Mouse (Mus musculus) hindbrain, embryonic 16.5 days (tissue): ENCODE measurements around the gene Stra6. TPM values are rescaled to one million over a fixed set of nuclear protein-coding genes. Genes with fewer than 3 reads are reported as not detected.

ENCODE experiments used
- ATAC-seq: fragments of 200-750 bp; cut with Nextera tagmentation; 2 replicates; pipeline ENCODE4 v1.8.0; 2017; ENCODE audit warnings: moderate TSS enrichment, moderate library complexity
- H3K27ac ChIP-seq: fragments of 300-500 bp; sonication (generic); 2 replicates; pipeline ENCODE4 v1.5.1; 2014; ENCODE audit warnings: low read depth, mild to moderate bottlenecking, control low read depth, low read length, moderate library complexity
- H3K27me3 ChIP-seq: fragments of 300-500 bp; sonication (generic); replicated peaks from 2 replicates; pipeline ENCODE4 v1.6.1; 2014; ENCODE audit warnings: low read length; ENCODE audit not compliant: control insufficient read depth, insufficient read depth
- H3K36me3 ChIP-seq: fragments of 300-500 bp; sonication (generic); 2 replicates; pipeline ENCODE4 v1.6.1; 2014; ENCODE audit warnings: mild to moderate bottlenecking, low read length, moderate library complexity, mixed read lengths; ENCODE audit not compliant: control insufficient read depth, insufficient read depth
- H3K4me1 ChIP-seq: fragments of 300-500 bp; sonication (generic); 2 replicates; pipeline ENCODE4 v1.6.1; 2014; ENCODE audit warnings: low read depth, low read length; ENCODE audit not compliant: control insufficient read depth, insufficient read depth
- H3K4me2 ChIP-seq: fragments of 300-500 bp; sonication (generic); 2 replicates; pipeline ENCODE4 v1.6.1; 2014; ENCODE audit warnings: mild to moderate bottlenecking, low read length, control low read depth, moderate library complexity
- H3K4me3 ChIP-seq: fragments of 300-500 bp; sonication (generic); 2 replicates; pipeline ENCODE4 v1.5.1; 2014; ENCODE audit warnings: mild to moderate bottlenecking, low read length, control low read depth, moderate library complexity
- H3K9ac ChIP-seq: fragments of 300-500 bp; sonication (generic); 2 replicates; pipeline ENCODE4 v1.6.1; 2014; ENCODE audit warnings: low read depth, mild to moderate bottlenecking, control low read depth, low read length, moderate library complexity
- H3K9me3 ChIP-seq: fragments of 300-500 bp; sonication (generic); 2 replicates; pipeline ENCODE4 v1.6.1; 2014; ENCODE audit warnings: mild to moderate bottlenecking, low read length, moderate library complexity; ENCODE audit not compliant: control insufficient read depth
- WGBS: fragments of 180-500 bp; shearing (Covaris S2); extraction: QIAGEN DNeasy Blood & Tissue Kit; methylation state at CpG from one replicate; pipeline ENCODE4 v1.1.7; 2014; 5-methylcytosine and 5-hydroxymethylcytosine counted together
- polyA plus RNA-seq: library from polyadenylated mRNA; unstranded; fragments of >200 nt; fragmentation: Nextera tagmentation; extraction: Ambion mirVana; gene quantifications from 2 replicates; pipeline ENCODE4 v1.2.1, GENCODE M21; 2015

Stra6 gene
- polyA plus RNA-seq, 1 experiment from 2014 or later, result 11.6 TPM

DNA sequence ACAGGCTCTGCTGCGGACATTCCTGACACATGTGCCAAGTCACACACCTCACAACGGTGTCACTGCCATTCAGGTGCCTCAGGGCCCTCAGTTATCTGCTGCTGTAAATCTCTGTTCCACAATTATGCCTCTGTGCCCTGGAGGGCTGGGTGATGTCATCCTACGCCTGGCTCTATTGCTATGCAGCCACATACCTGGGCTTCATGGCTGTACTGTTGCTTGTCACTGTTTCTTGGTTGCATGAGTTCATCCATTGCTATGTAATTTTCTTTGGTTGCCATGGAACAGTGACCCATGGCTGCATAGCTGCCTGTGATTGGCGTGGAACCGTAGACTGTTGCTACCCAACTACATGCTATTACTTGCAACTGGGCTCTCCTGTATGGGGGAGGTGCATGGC is 7.9 kb upstream of the Stra6 start:
- Histone ChIP-seq H3K27me3 (peaks cover 5% of the 10 kb centered on the region; the same call in 1 of the 2 replicates), H3K27ac (no peak overlapping the region), H3K4me1 (peaks cover 20% of the 10 kb centered on the region), H3K4me2 (no peak overlapping the region), H3K4me3 (no peak overlapping the region), H3K9me3 (no peaks in the 10 kb centered on the region), H3K36me3 (no peaks in the 10 kb centered on the region), H3K9ac (no peak overlapping the region)
- ATAC-seq, result peak; percentile 26; the same call in 1 of the 2 replicates
- WGBS, result 57% methylated on average over 5 of the region's 5 CpGs

DNA sequence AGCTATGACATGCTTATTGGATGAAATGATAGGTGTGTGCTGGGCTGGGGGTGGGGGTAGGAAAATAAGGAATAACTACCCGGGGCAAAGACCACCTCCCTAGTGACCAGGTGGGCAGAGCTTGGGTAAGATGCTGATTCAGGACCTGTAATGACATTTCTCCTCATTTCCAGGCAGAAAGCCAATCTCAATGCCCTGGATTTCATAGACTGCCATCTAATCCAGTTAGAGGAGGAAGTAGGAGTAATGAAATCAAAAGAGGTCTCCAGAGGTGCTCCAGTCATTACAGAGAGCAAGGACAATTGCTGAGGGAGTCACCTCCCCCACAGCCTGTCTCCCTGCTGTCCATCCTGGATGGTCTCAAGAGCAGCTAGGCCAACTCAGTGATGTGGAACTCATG is 3.7 kb upstream of the Stra6 start:
- H3K27ac ChIP-seq, result no peak overlapping the region; the same call in 1 of the 2 replicates
- no peak overlapping the region for H3K4me2 ChIP-seq
- H3K9ac ChIP-seq, result no peak overlapping the region
- no peak overlapping the region for H3K4me3 ChIP-seq
- H3K4me1 ChIP-seq, result peaks cover 25% of the 10 kb centered on the region
- H3K36me3 ChIP-seq, result no peaks in the 10 kb centered on the region
- peaks cover 5% of the 10 kb centered on the region; the same call in 1 of the 2 replicates for H3K27me3 ChIP-seq
- 60% methylated on average over 1 of the region's 1 CpGs for WGBS
- no peak for ATAC-seq
- H3K9me3 ChIP-seq, result no peaks in the 10 kb centered on the region

DNA sequence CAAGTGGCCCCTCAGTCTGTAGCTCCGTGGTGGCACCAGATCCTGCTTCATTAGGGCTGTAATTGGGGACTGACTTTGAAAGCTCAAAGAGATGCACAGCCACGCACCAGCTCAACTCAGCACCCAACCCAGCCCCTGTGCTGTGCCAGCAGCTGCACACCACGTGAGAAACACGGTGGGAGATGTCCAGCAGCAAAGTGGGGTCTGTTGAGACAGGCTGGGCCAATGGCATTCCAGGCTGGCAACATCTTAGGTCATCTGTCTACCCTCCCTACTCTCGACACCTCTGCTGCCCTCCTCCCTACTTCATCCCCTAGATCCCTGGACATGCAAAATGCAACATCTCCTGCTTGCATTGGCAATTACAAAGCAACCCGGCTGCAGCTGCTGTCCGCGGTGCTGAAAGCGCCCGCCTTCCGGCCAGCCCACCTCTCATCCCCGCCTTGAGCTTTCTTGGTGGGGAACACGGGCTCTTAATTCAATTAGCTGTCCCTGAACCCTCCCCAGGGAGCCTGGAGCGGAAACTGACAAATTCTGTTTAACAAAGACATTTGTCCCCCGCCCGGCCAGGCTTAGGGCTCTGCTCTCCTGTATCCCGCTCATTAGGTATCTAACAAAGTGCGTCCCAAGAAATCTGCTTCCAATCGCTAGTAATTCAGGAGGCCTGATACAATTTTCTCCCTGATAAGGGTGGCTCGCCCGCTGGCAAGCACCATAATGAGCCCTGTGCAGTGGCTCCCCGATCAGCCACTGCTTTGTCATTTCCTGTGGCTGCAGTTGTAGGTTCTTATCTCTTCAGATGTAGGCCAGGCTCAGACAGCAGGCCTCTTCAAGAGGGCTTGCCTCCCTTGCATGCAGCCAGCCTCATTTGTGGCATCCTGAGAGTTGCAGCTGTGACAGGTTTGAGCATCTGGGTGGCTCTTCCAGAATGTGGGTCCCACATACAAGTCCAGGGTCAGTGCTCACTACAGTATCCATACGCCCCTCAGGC is 2.6 kb upstream of the Stra6 start:
- no peaks in the 10 kb centered on the region for H3K9me3 ChIP-seq
- H3K4me1 ChIP-seq, result peaks cover 26% of the 10 kb centered on the region
- WGBS, result 9% methylated on average over 23 of the region's 23 CpGs
- peak overlapping the region; percentile 59 for H3K27ac ChIP-seq
- H3K36me3 ChIP-seq, result no peaks in the 10 kb centered on the region
- H3K9ac ChIP-seq, result 0 out of 2 replicates have a peak overlapping the region, but pooled peaks have one; percentile 4
- H3K4me3 ChIP-seq, result no peak overlapping the region
- peaks cover 5% of the 10 kb centered on the region; the same call in 1 of the 2 replicates for H3K27me3 ChIP-seq
- peak; percentile 59 for ATAC-seq
- H3K4me2 ChIP-seq, result peak overlapping the region; percentile 19; the same call in 1 of the 2 replicates

DNA sequence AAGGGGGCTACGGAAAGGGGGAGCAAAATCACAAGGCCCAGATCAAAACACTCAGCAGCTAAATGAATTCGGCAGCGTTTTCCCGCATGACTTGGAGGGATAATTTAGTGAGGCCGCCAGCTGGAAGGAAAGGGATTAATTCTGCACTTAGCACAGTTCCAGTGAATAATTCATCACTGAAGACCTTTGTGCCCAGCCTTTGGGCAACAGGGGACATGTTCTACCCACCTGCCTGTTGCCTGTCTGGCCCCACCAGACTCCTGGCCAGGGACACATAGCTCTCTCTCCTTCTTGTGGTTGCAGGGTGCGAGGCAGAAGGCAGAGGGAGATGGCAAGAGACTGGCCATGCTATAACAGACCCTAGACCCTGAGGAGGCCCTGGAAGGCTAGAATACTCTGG is 1.9 kb downstream of the Stra6 start:
- Histone ChIP-seq H3K27me3 (no peaks in the 10 kb centered on the region), H3K36me3 (no peaks in the 10 kb centered on the region), H3K9me3 (no peaks in the 10 kb centered on the region), H3K4me1 (peaks cover 25% of the 10 kb centered on the region), H3K4me3 (no peak overlapping the region), H3K27ac (peak overlapping the region; percentile 59), H3K9ac (no peak overlapping the region), H3K4me2 (no peak overlapping the region)
- ATAC-seq, result 0 out of 2 replicates have a peak, but pooled peaks have one; percentile 37
- 18% methylated on average over 6 of the region's 6 CpGs for WGBS

DNA sequence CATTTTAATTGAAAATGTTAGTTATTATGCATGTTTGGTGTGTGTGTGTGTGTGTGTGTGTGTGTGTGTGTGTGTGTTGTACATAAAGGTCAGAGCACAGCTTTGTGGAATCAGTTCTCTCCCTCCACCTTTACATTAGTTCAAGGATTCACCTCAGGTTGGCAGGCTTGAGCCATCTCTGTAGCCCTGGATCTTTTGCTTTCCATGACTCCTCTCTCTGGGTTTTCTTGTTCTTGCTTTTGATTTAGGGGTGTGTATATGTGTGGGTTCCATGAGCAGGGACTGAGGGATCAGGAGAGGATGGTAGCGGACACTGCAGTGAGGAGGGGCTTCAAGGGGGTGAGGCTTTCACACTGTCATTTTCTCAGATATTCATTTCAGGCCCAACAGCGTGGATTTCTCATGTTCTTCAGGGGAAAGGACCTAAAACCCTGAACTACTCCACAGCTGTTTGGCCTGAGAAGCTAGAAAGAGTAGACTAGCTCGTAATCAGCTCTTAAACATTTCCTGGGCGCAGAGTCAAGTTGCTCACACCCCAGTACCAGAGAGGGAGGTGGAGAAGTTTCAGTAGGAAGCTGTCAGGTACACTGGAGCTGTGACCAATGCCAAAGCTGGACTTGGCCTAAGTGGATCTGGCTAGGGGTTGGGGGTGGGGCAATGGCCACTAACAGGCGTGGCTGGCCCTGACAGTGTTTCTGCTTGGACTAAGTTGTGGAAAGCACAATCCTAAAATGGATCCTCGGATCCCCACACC is 2.6 kb downstream of the Stra6 start:
- no peaks in the 10 kb centered on the region for H3K9me3 ChIP-seq

DNA sequence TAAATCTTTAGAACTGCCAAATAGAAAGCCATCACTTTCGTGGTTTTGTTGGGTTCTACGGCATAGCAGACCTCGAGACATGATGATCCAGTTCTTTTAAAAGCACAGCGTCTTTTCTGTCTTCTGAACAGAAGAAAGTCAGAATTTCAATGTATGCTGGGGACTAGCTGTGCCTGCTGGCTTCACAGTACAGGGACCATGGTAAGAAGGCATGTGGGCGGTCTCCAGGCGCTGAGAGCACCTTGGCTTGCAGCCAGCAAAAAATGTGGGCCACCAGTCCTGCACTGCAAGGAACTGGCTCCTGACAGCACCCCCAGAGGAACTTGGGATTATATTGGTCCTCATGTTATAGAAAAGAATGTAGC is 3.1 kb downstream of the Stra6 start:
- WGBS, result 70% methylated on average over 6 of the region's 6 CpGs
- Histone ChIP-seq H3K27ac (no peak overlapping the region), H3K36me3 (no peaks in the 10 kb centered on the region), H3K27me3 (no peaks in the 10 kb centered on the region), H3K4me3 (no peak overlapping the region), H3K4me1 (peaks cover 18% of the 10 kb centered on the region), H3K9me3 (no peaks in the 10 kb centered on the region), H3K9ac (no peak overlapping the region), H3K4me2 (no peak overlapping the region)
- ATAC-seq, result no peak

More for the DNA sequence above, 2.6 kb downstream of the Stra6 start:
- Histone ChIP-seq H3K9ac (no peak overlapping the region), H3K4me2 (no peak overlapping the region), H3K36me3 (no peaks in the 10 kb centered on the region), H3K4me1 (peaks cover 20% of the 10 kb centered on the region), H3K27ac (peak overlapping the region; percentile 59), H3K27me3 (no peaks in the 10 kb centered on the region), H3K4me3 (no peak overlapping the region)
- WGBS, result 74% methylated on average over 6 of the region's 6 CpGs
- ATAC-seq, result no peak

DNA sequence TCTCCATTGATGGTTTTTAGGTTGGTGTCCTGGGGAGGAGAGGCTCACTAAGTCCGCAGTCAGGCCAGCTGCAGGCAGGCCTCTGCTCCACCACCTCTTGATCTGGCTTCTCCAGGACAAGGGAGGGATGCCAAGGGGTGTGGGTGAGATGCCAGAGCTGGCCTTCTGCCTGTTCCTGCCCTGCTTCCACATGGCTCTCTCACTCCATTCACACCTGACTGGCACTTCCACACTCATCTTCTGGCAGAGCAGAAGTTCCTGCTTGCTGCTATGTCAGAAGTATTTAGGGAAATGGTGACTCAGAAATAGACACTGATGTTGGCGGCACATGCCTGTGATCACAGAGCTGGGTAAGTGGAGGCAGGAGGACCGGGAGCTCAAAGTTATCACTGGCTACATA is 4.0 kb downstream of the Stra6 start:
- H3K27ac ChIP-seq, result no peak overlapping the region
- H3K36me3 ChIP-seq, result no peaks in the 10 kb centered on the region
- peaks cover 18% of the 10 kb centered on the region for H3K4me1 ChIP-seq
- H3K27me3 ChIP-seq, result no peaks in the 10 kb centered on the region
- ATAC-seq, result no peak
- no peaks in the 10 kb centered on the region for H3K9me3 ChIP-seq
- 85% methylated on average over 3 of the region's 3 CpGs for WGBS
- H3K9ac ChIP-seq, result no peak overlapping the region
- no peak overlapping the region for H3K4me3 ChIP-seq
- no peak overlapping the region for H3K4me2 ChIP-seq

DNA sequence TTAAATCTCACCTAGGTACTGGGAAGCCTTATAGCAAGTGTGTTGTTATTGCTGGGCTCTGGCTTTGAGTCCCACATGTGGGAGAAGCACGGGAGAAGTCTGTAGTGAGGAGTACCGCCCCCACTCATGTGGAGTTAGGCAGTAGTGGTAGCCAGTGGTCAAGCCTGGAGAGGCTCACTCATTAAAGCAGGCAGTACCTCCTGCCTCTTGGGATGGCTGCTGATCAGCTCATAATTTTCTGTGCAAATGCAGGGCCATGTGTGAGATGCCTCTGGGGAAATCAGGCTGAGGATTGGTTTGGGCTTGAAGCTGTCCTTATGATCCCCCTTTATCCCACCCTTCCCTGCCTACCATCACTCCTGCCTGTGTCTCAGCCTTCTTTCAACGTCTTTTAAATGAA is 11.0 kb downstream of the Stra6 start:
- no peak overlapping the region for H3K27ac ChIP-seq
- no peak overlapping the region for H3K4me3 ChIP-seq
- no peak for ATAC-seq
- no peak overlapping the region for H3K9ac ChIP-seq
- H3K4me1 ChIP-seq, result peaks cover 8% of the 10 kb centered on the region
- WGBS, result 41% methylated on average over 3 of the region's 3 CpGs
- 0 out of 2 replicates have a peak, but pooled peaks cover 2% of the 10 kb centered on the region for H3K27me3 ChIP-seq
- H3K36me3 ChIP-seq, result no peaks in the 10 kb centered on the region
- no peaks in the 10 kb centered on the region for H3K9me3 ChIP-seq
- no peak overlapping the region for H3K4me2 ChIP-seq

DNA sequence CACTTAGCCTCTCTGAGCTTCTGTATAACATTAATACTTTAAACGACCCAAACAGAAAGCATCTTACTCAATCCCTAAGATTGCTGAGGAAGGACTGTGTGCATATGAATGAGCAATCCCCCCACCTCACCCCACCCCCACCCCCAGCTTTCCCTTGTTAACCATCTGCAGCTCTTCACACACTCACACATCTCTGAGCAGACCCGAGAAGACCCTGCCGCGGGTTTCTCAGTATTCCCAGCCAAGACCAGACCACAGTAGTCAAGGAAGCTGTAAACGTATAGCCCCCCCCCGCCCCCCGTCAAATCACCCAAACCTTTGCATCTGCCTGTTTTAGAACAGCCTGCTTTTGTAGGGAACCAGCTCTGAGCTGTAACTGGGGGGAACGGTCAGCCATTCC is 21.0 kb downstream of the Stra6 start:
- WGBS, result 14% methylated on average over 8 of the region's 8 CpGs
- Histone ChIP-seq H3K9ac (no peak overlapping the region), H3K36me3 (no peaks in the 10 kb centered on the region), H3K9me3 (no peaks in the 10 kb centered on the region), H3K27me3 (no peaks in the 10 kb centered on the region; the same call in 1 of the 2 replicates), H3K4me1 (peaks cover 29% of the 10 kb centered on the region), H3K4me2 (peak overlapping the region; percentile 7; the same call in 1 of the 2 replicates), H3K4me3 (no peak overlapping the region), H3K27ac (peak overlapping the region; percentile 21; the same call in 1 of the 2 replicates)
- ATAC-seq, result peak; percentile 22
